Mouse (Mus musculus): ENCODE results near the gene Racgap1. TPM values are rescaled to one million over a fixed set of nuclear protein-coding genes. Genes with fewer than 3 reads are reported as not detected.

Gene Racgap1
- polyA plus RNA-seq, 1 experiment from 2014 or later = 118 TPM

- Histone ChIP-seq H3K36me3 (no peaks in the 10 kb centered on the region), H3K9me3 (replicated peaks) (no peaks in the 10 kb centered on the region), H3K4me2 (replicated peaks) (peak overlapping the region; percentile 88), H3K27ac (replicated peaks) (peak overlapping the region; percentile 48; the same call in 1 of the 2 replicates), H3K4me3 (replicated peaks) (peak overlapping the region; percentile 43), H3K27me3 (peaks cover 28% of the 10 kb centered on the region), H3K9ac (no peak overlapping the region), H3K4me1 (peaks cover 26% of the 10 kb centered on the region)
- 2% methylated on average over 17 of the region's 17 CpGs for WGBS
- no peak for ATAC-seq (ENCODE audit: insufficient number of reproducible peaks, low FRiP score, low TSS enrichment, low read depth)
Observed at GRCm38 (mm10) chr15:99663964-99664599, 12.6 kb upstream of the Racgap1 start.

GRCm38 (mm10) chr15:99662371-99662770 is 10.9 kb upstream of the Racgap1 start:
- H3K4me1 ChIP-seq = peaks cover 20% of the 10 kb centered on the region
- H3K9me3 ChIP-seq (replicated peaks) = no peaks in the 10 kb centered on the region
- peaks cover 23% of the 10 kb centered on the region for H3K27me3 ChIP-seq
- H3K36me3 ChIP-seq = no peaks in the 10 kb centered on the region
- H3K27ac ChIP-seq (replicated peaks) = no peak overlapping the region
- ATAC-seq (ENCODE audit: insufficient number of reproducible peaks, low FRiP score, low TSS enrichment, low read depth) = no peak
- H3K9ac ChIP-seq = no peak overlapping the region
- no peak overlapping the region for H3K4me3 ChIP-seq (replicated peaks)
- 48% methylated on average over 7 of the region's 7 CpGs for WGBS
- H3K4me2 ChIP-seq (replicated peaks) = no peak overlapping the region

GRCm38 (mm10) chr15:99661121-99661830 is 9.8 kb upstream of the Racgap1 start:
- Histone ChIP-seq H3K4me2 (replicated peaks) (no peak overlapping the region), H3K36me3 (no peaks in the 10 kb centered on the region), H3K9me3 (replicated peaks) (no peaks in the 10 kb centered on the region), H3K27me3 (peaks cover 16% of the 10 kb centered on the region), H3K4me3 (replicated peaks) (no peak overlapping the region), H3K9ac (no peak overlapping the region), H3K27ac (replicated peaks) (no peak overlapping the region), H3K4me1 (peaks cover 23% of the 10 kb centered on the region)
- no peak for ATAC-seq (ENCODE audit: insufficient number of reproducible peaks, low FRiP score, low TSS enrichment, low read depth)
- WGBS = 93% methylated on average over 15 of the region's 15 CpGs

GRCm38 (mm10) chr15:99658437-99658836 is 7.0 kb upstream of the Racgap1 start:
- Histone ChIP-seq H3K9ac (no peak overlapping the region), H3K4me3 (replicated peaks) (no peak overlapping the region), H3K27me3 (peaks cover 27% of the 10 kb centered on the region), H3K36me3 (no peaks in the 10 kb centered on the region), H3K9me3 (replicated peaks) (no peaks in the 10 kb centered on the region), H3K4me2 (replicated peaks) (no peak overlapping the region), H3K4me1 (peaks cover 13% of the 10 kb centered on the region), H3K27ac (replicated peaks) (no peak overlapping the region)
- WGBS = 37% methylated on average over 2 of the region's 2 CpGs
- ATAC-seq (ENCODE audit: insufficient number of reproducible peaks, low FRiP score, low TSS enrichment, low read depth) = no peak

GRCm38 (mm10) chr15:99655956-99656355 is 4.5 kb upstream of the Racgap1 start:
- H3K4me2 ChIP-seq (replicated peaks) = no peak overlapping the region
- no peak overlapping the region for H3K9ac ChIP-seq
- H3K27me3 ChIP-seq = peaks cover 35% of the 10 kb centered on the region
- 36% methylated on average over 9 of the region's 9 CpGs for WGBS
- no peak overlapping the region for H3K4me3 ChIP-seq (replicated peaks)
- peaks cover 14% of the 10 kb centered on the region for H3K4me1 ChIP-seq
- no peak for ATAC-seq (ENCODE audit: insufficient number of reproducible peaks, low FRiP score, low TSS enrichment, low read depth)
- no peaks in the 10 kb centered on the region for H3K9me3 ChIP-seq (replicated peaks)
- H3K36me3 ChIP-seq = no peaks in the 10 kb centered on the region
- no peak overlapping the region for H3K27ac ChIP-seq (replicated peaks)

- WGBS = 7% methylated on average over 21 of the region's 21 CpGs
- peak overlapping the region; percentile 16 for H3K4me3 ChIP-seq (replicated peaks)
- H3K9me3 ChIP-seq (replicated peaks) = no peaks in the 10 kb centered on the region
- H3K27me3 ChIP-seq = peaks cover 35% of the 10 kb centered on the region
- H3K27ac ChIP-seq (replicated peaks) = no peak overlapping the region
- peaks cover 33% of the 10 kb centered on the region for H3K4me1 ChIP-seq
- no peak for ATAC-seq (ENCODE audit: insufficient number of reproducible peaks, low FRiP score, low TSS enrichment, low read depth)
- no peak overlapping the region for H3K9ac ChIP-seq
- H3K4me2 ChIP-seq (replicated peaks) = peak overlapping the region; percentile 40
- no peaks in the 10 kb centered on the region for H3K36me3 ChIP-seq
Observed at GRCm38 (mm10) chr15:99653876-99654275, 2.4 kb upstream of the Racgap1 start.

- H3K27ac ChIP-seq (replicated peaks) = no peak overlapping the region
- H3K4me1 ChIP-seq = peaks cover 37% of the 10 kb centered on the region
- H3K4me2 ChIP-seq (replicated peaks) = peak overlapping the region; percentile 40
- H3K4me3 ChIP-seq (replicated peaks) = no peak overlapping the region; the same call in 1 of the 2 replicates
- H3K27me3 ChIP-seq = peaks cover 35% of the 10 kb centered on the region
- 10% methylated on average over 8 of the region's 8 CpGs for WGBS
- no peaks in the 10 kb centered on the region for H3K9me3 ChIP-seq (replicated peaks)
- H3K36me3 ChIP-seq = no peaks in the 10 kb centered on the region
- ATAC-seq (ENCODE audit: insufficient number of reproducible peaks, low FRiP score, low TSS enrichment, low read depth) = no peak
- H3K9ac ChIP-seq = no peak overlapping the region
Observed at GRCm38 (mm10) chr15:99653291-99653690, 1.8 kb upstream of the Racgap1 start.

GRCm38 (mm10) chr15:99651984-99652872 is 772 bp upstream of the Racgap1 start:
- Histone ChIP-seq H3K27ac (replicated peaks) (no peak overlapping the region), H3K4me3 (replicated peaks) (peak overlapping the region; percentile 90), H3K4me1 (peaks cover 48% of the 10 kb centered on the region), H3K4me2 (replicated peaks) (peak overlapping the region; percentile 79), H3K36me3 (no peaks in the 10 kb centered on the region), H3K9me3 (replicated peaks) (no peaks in the 10 kb centered on the region), H3K9ac (no peak overlapping the region), H3K27me3 (peaks cover 35% of the 10 kb centered on the region)
- WGBS = 63% methylated on average over 10 of the region's 10 CpGs
- no peak for ATAC-seq (ENCODE audit: insufficient number of reproducible peaks, low FRiP score, low TSS enrichment, low read depth)

GRCm38 (mm10) chr15:99650304-99650703 is 1.2 kb downstream of the Racgap1 start:
- Histone ChIP-seq H3K4me1 (peaks cover 59% of the 10 kb centered on the region), H3K36me3 (no peaks in the 10 kb centered on the region), H3K27me3 (peaks cover 27% of the 10 kb centered on the region), H3K4me2 (replicated peaks) (peak overlapping the region; percentile 79), H3K9ac (no peak overlapping the region), H3K27ac (replicated peaks) (no peak overlapping the region), H3K4me3 (replicated peaks) (peak overlapping the region; percentile 90), H3K9me3 (replicated peaks) (no peaks in the 10 kb centered on the region)
- no peak for ATAC-seq (ENCODE audit: insufficient number of reproducible peaks, low FRiP score, low TSS enrichment, low read depth)
- 42% methylated on average over 2 of the region's 2 CpGs for WGBS

- Histone ChIP-seq H3K36me3 (no peaks in the 10 kb centered on the region), H3K27ac (replicated peaks) (no peak overlapping the region; the same call in 1 of the 2 replicates), H3K4me1 (peaks cover 66% of the 10 kb centered on the region), H3K4me3 (replicated peaks) (peak overlapping the region; percentile 90), H3K4me2 (replicated peaks) (peak overlapping the region; percentile 79), H3K9ac (no peak overlapping the region), H3K9me3 (replicated peaks) (no peaks in the 10 kb centered on the region), H3K27me3 (peaks cover 16% of the 10 kb centered on the region)
- ATAC-seq (ENCODE audit: insufficient number of reproducible peaks, low FRiP score, low TSS enrichment, low read depth) = no peak
- 31% methylated on average over 6 of the region's 6 CpGs for WGBS
Observed at GRCm38 (mm10) chr15:99649067-99649761, 2.2 kb downstream of the Racgap1 start.

All from embryonic facial prominence, embryonic 15.5 days (tissue).